ENCODE assay signal across 8 mouse cellular contexts in genomic region chr9:54502111-54502495, GRCm38 (mm10). TPM values are rescaled to one million over a fixed set of nuclear protein-coding genes. Genes with fewer than 3 reads are reported as not detected.
DNase-seq lines count a peak whose midpoint lies in the region; ATAC-seq and TF ChIP-seq lines count a peak whose summit lies in the region.

No protein-coding gene starts in this region.

- H3K27ac ChIP-seq in neural tube, embryonic 11.5 days (ENCODE audit: low read depth, low read length), result 0 out of 2 replicates have a peak overlapping the region, but pooled peaks have one; percentile 77
- H3K27ac ChIP-seq in limb, embryonic 14.5 days (replicated peaks; ENCODE audit: low read depth, low read length), result no peak overlapping the region
- no peak overlapping the region for H3K27ac ChIP-seq in stomach, embryonic 15.5 days

- no peaks in the 10 kb centered on the region for H3K36me3 ChIP-seq in erythroblast, embryonic 14.5 days (ENCODE audit: control insufficient read depth)
- no peaks in the 10 kb centered on the region for H3K36me3 ChIP-seq in neural tube, embryonic 11.5 days (ENCODE audit: control insufficient read depth, insufficient read depth, low read length)
- H3K36me3 ChIP-seq in limb, embryonic 14.5 days (ENCODE audit: control insufficient read depth, insufficient read depth, low read length), result no peaks in the 10 kb centered on the region
- H3K36me3 ChIP-seq in stomach, embryonic 15.5 days, result no peaks in the 10 kb centered on the region

- H3K27me3 ChIP-seq in erythroblast, embryonic 14.5 days (ENCODE audit: control insufficient read depth), result peaks cover 60% of the 10 kb centered on the region
- peaks cover 5% of the 10 kb centered on the region for H3K27me3 ChIP-seq in neural tube, embryonic 11.5 days (ENCODE audit: control insufficient read depth, insufficient read depth, low read length)
- H3K27me3 ChIP-seq in limb, embryonic 14.5 days (ENCODE audit: control insufficient read depth, insufficient read depth, low read length), result peaks cover 5% of the 10 kb centered on the region; the same call in 1 of the 2 replicates
- H3K27me3 ChIP-seq in stomach, embryonic 15.5 days (replicated peaks), result peaks cover 6% of the 10 kb centered on the region; the same call in 1 of the 2 replicates

- no peaks in the 10 kb centered on the region for H3K9me3 ChIP-seq in erythroblast, embryonic 14.5 days (ENCODE audit: control insufficient read depth, low read length)
- H3K9me3 ChIP-seq in neural tube, embryonic 11.5 days (ENCODE audit: control insufficient read depth, low read length), result no peaks in the 10 kb centered on the region
- no peaks in the 10 kb centered on the region for H3K9me3 ChIP-seq in limb, embryonic 14.5 days (ENCODE audit: control insufficient read depth, low read length)
- no peaks in the 10 kb centered on the region for H3K9me3 ChIP-seq in stomach, embryonic 15.5 days

- DNase-seq in neural tube, embryonic 11.5 days (ENCODE audit: low spot score), result no peak
- DNase-seq in neural tube, embryonic 10.5 days (ENCODE audit: extremely low spot score, low spot score), result no peak
- DNase-seq in limb, embryonic 14.5 days (ENCODE audit: low spot score), result no peak
- no peak for DNase-seq in retina, postnatal 1 day
- no peak for DNase-seq in gastrocnemius, adult 8-10 months (ENCODE audit: low spot score in 2 of 2)

- no peak for ATAC-seq in erythroblast, adult 5-6 weeks (replicated peaks; ENCODE audit: low FRiP score, poor library complexity, severe bottlenecking)
- ATAC-seq in neural tube, embryonic 11.5 days (ENCODE audit: insufficient read depth, low FRiP score, low TSS enrichment), result no peak; the same call in 1 of the 2 replicates
- peak; percentile 1; the same call in 1 of the 2 replicates for ATAC-seq in limb, embryonic 14.5 days (ENCODE audit: low FRiP score, low read depth)
- ATAC-seq in stomach, embryonic 15.5 days (ENCODE audit: insufficient read depth, low FRiP score, low read depth), result no peak; the same call in 1 of the 2 replicates

- TF ChIP-seq POLR2A in limb, embryonic 14.5 days (IDR thresholded peaks at IDR 0.05; ENCODE audit: borderline replicate concordance, extremely low read depth, insufficient read depth, insufficient read length), result no peak

- 4% methylated on average over 13 of the region's 13 CpGs for whole genome bisulfite sequencing in neural tube, embryonic 11.5 days
- 3% methylated on average over 13 of the region's 13 CpGs for WGBS in limb, embryonic 14.5 days
- WGBS in stomach, embryonic 15.5 days, result 3% methylated on average over 13 of the region's 13 CpGs

- peak overlapping the region; percentile 65 for H3K4me3 ChIP-seq in erythroblast, embryonic 14.5 days (replicated peaks)
- H3K4me3 ChIP-seq in neural tube, embryonic 11.5 days (ENCODE audit: low read depth, low read length), result peak overlapping the region; percentile 81
- peak overlapping the region; percentile 79 for H3K4me3 ChIP-seq in limb, embryonic 14.5 days (replicated peaks; ENCODE audit: low read length)
- H3K4me3 ChIP-seq in stomach, embryonic 15.5 days (replicated peaks), result peak overlapping the region; percentile 70

- H3K4me2 ChIP-seq in neural tube, embryonic 11.5 days (ENCODE audit: low read depth), result peak overlapping the region; percentile 94
- peak overlapping the region; percentile 99 for H3K4me2 ChIP-seq in limb, embryonic 14.5 days (replicated peaks; ENCODE audit: low read depth, low read length, severe bottlenecking)
- H3K4me2 ChIP-seq in stomach, embryonic 15.5 days, result peak overlapping the region; percentile 91

- H3K9ac ChIP-seq in neural tube, embryonic 11.5 days (ENCODE audit: low read length), result peak overlapping the region; percentile 77; the same call in 1 of the 2 replicates
- peak overlapping the region; percentile 74 for H3K9ac ChIP-seq in limb, embryonic 14.5 days (ENCODE audit: low read depth, low read length, severe bottlenecking)
- no peak overlapping the region; the same call in 1 of the 2 replicates for H3K9ac ChIP-seq in stomach, embryonic 15.5 days

- H3K4me1 ChIP-seq in erythroblast, embryonic 14.5 days (ENCODE audit: control insufficient read depth), result peaks cover 9% of the 10 kb centered on the region
- H3K4me1 ChIP-seq in neural tube, embryonic 11.5 days (ENCODE audit: control insufficient read depth, insufficient read depth, low read length), result peaks cover 2% of the 10 kb centered on the region; the same call in 1 of the 2 replicates
- H3K4me1 ChIP-seq in limb, embryonic 14.5 days (ENCODE audit: control insufficient read depth, insufficient read depth, low read length), result peaks cover 6% of the 10 kb centered on the region; the same call in 1 of the 2 replicates
- H3K4me1 ChIP-seq in stomach, embryonic 15.5 days, result no peaks in the 10 kb centered on the region

RNA-seq across cellular contexts. Expression of gene Dmxl2, which starts 0.7 kb away (rescaled TPM):
- polyA plus RNA-seq in erythroblast, embryonic 14.5 days (2012), result 0.02 TPM in 1 of 2 replicates, not detected in the other
- total RNA-seq in erythroblast, adult 5-6 weeks (2015; ENCODE audit: low replicate concordance), result 7.1 and 11.1 TPM in 2 replicates
- total RNA-seq in erythroblast, adult 5-6 weeks (2017; ENCODE audit: low replicate concordance), result 5.7 and 5.9 TPM in 2 replicates
- 19.3 and 19.8 TPM in 2 replicates for polyA plus RNA-seq in neural tube, embryonic 11.5 days (2014; fragmentation: Nextera tagmentation; extraction: Ambion mirVana)
- 7.3 and 7.9 TPM in 2 replicates for polyA plus RNA-seq in limb, embryonic 14.5 days (2012; rRNA removed)
- 6.4 TPM in 2 replicates for polyA plus RNA-seq in limb, embryonic 14.5 days (2014; fragmentation: Nextera tagmentation; extraction: Ambion mirVana)
- polyA plus RNA-seq in stomach, embryonic 15.5 days (2015; fragmentation: Nextera tagmentation; extraction: Ambion mirVana), result 4.6 and 5.8 TPM in 2 replicates
- 1 to 10 TPM; 2.3 to 3.4 (median 2.6) TPM for total RNA-seq in gastrocnemius, adult 8-10 months (2022)

RNA-seq across cellular contexts. Expression of gene Sh2d7, which starts 36.7 kb away (rescaled TPM):
- not detected in 2 replicates for polyA plus RNA-seq in erythroblast, embryonic 14.5 days (2012)
- total RNA-seq in erythroblast, adult 5-6 weeks (2015; ENCODE audit: low replicate concordance), result not detected in 2 replicates
- total RNA-seq in erythroblast, adult 5-6 weeks (2017; ENCODE audit: low replicate concordance), result not detected in 2 replicates
- polyA plus RNA-seq in neural tube, embryonic 11.5 days (2014; fragmentation: Nextera tagmentation; extraction: Ambion mirVana), result not detected in 2 replicates
- polyA plus RNA-seq in limb, embryonic 14.5 days (2012; rRNA removed), result not detected in 2 replicates
- polyA plus RNA-seq in limb, embryonic 14.5 days (2014; fragmentation: Nextera tagmentation; extraction: Ambion mirVana), result not detected in 2 replicates
- polyA plus RNA-seq in stomach, embryonic 15.5 days (2015; fragmentation: Nextera tagmentation; extraction: Ambion mirVana), result not detected in 2 replicates
- not detected for total RNA-seq in gastrocnemius, adult 8-10 months (2022)

RNA-seq across cellular contexts. Expression of gene Cib2, which starts 57.9 kb away (rescaled TPM):
- polyA plus RNA-seq in erythroblast, embryonic 14.5 days (2012), result 0.04 and 0.08 TPM in 2 replicates
- total RNA-seq in erythroblast, adult 5-6 weeks (2015; ENCODE audit: low replicate concordance), result 2.5 and 4.6 TPM in 2 replicates
- total RNA-seq in erythroblast, adult 5-6 weeks (2017; ENCODE audit: low replicate concordance), result 1.2 and 2.1 TPM in 2 replicates
- polyA plus RNA-seq in neural tube, embryonic 11.5 days (2014; fragmentation: Nextera tagmentation; extraction: Ambion mirVana), result 17.3 and 18.7 TPM in 2 replicates
- 13.4 and 14.3 TPM in 2 replicates for polyA plus RNA-seq in limb, embryonic 14.5 days (2012; rRNA removed)
- 26.5 and 31.6 TPM in 2 replicates for polyA plus RNA-seq in limb, embryonic 14.5 days (2014; fragmentation: Nextera tagmentation; extraction: Ambion mirVana)
- 10.6 and 11.0 TPM in 2 replicates for polyA plus RNA-seq in stomach, embryonic 15.5 days (2015; fragmentation: Nextera tagmentation; extraction: Ambion mirVana)
- 100 to 1,000 TPM; 127 to 157 (median 137) TPM for total RNA-seq in gastrocnemius, adult 8-10 months (2022)

Comparison
In these comparisons a context has a peak if more than half of its experiments do, and no peak if none do; other contexts are left out.
1. RNA of gene Cib2, which starts 57.9 kb away (polyA plus RNA-seq): 13.4 to 31.6 TPM in limb, embryonic 14.5 days, 17.3 to 18.7 TPM in neural tube, embryonic 11.5 days and 10.6 to 11.0 TPM in stomach, embryonic 15.5 days; 0.04 to 0.08 TPM in erythroblast, embryonic 14.5 days; every median in the first group is over 10 times any median in the second.
2. Peak in every context shown above with its lines, with median percentiles within 50 percentile points of each other: H3K4me3 ChIP-seq and H3K4me2 ChIP-seq.